Mouse (Mus musculus): ENCODE measurements around the gene Stt3b.

Gene Stt3b

GRCm38 (mm10) chr9:115271556-115271955, 38.7 kb downstream of the Stt3b start:
- no peak for DNase-seq (ENCODE audit: low read depth)

GRCm38 (mm10) chr9:115261896-115262295, 48.3 kb downstream of the Stt3b start:
- DNase-seq (ENCODE audit: low read depth): no peak

- DNase-seq (ENCODE audit: low read depth): peak; percentile 22
These were observed 48.8 kb downstream of the Stt3b start for GRCm38 (mm10) chr9:115261456-115261855.

- DNase-seq (ENCODE audit: low read depth): no peak
These were observed 49.8 kb downstream of the Stt3b start for GRCm38 (mm10) chr9:115260464-115260863.

GRCm38 (mm10) chr9:115259866-115260265, 50.4 kb downstream of the Stt3b start:
- DNase-seq (ENCODE audit: low read depth): no peak

GRCm38 (mm10) chr9:115257733-115258286, 52.4 kb downstream of the Stt3b start:
- DNase-seq (ENCODE audit: low read depth): no peak

GRCm38 (mm10) chr9:115249145-115249544, 61.1 kb downstream of the Stt3b start:
- DNase-seq (ENCODE audit: low read depth): no peak

- no peak for DNase-seq (ENCODE audit: low read depth)
These were observed 65.1 kb downstream of the Stt3b start for GRCm38 (mm10) chr9:115245092-115245491.

- no peak for DNase-seq (ENCODE audit: low read depth)
These were observed 66.6 kb downstream of the Stt3b start for GRCm38 (mm10) chr9:115243630-115244029.

GRCm38 (mm10) chr9:115239861-115240260, 70.4 kb downstream of the Stt3b start:
- no peak for DNase-seq (ENCODE audit: low read depth)

GRCm38 (mm10) chr9:115237943-115238342, 72.3 kb downstream of the Stt3b start:
- DNase-seq (ENCODE audit: low read depth): no peak

- DNase-seq (ENCODE audit: low read depth): no peak
These were observed 73.8 kb downstream of the Stt3b start for GRCm38 (mm10) chr9:115236352-115236841.

- no peak for DNase-seq (ENCODE audit: low read depth)
These were observed 75.7 kb downstream of the Stt3b start for GRCm38 (mm10) chr9:115234561-115234960.

GRCm38 (mm10) chr9:115233721-115234120, 76.5 kb downstream of the Stt3b start:
- no peak for DNase-seq (ENCODE audit: low read depth)

- DNase-seq (ENCODE audit: low read depth): no peak
These were observed 78.7 kb downstream of the Stt3b start for GRCm38 (mm10) chr9:115231476-115231875.

GRCm38 (mm10) chr9:115230141-115230540, 80.1 kb downstream of the Stt3b start:
- DNase-seq (ENCODE audit: low read depth): no peak

- DNase-seq (ENCODE audit: low read depth): no peak
These were observed 80.5 kb downstream of the Stt3b start for GRCm38 (mm10) chr9:115229676-115230075.

GRCm38 (mm10) chr9:115229145-115229544, 81.1 kb downstream of the Stt3b start:
- DNase-seq (ENCODE audit: low read depth): no peak

- no peak for DNase-seq (ENCODE audit: low read depth)
These were observed 85.4 kb downstream of the Stt3b start for GRCm38 (mm10) chr9:115224744-115225354.

GRCm38 (mm10) chr9:115221265-115221664, 89.0 kb downstream of the Stt3b start:
- no peak for DNase-seq (ENCODE audit: low read depth)

GRCm38 (mm10) chr9:115220466-115220865, 89.8 kb downstream of the Stt3b start:
- no peak for DNase-seq (ENCODE audit: low read depth)

GRCm38 (mm10) chr9:115217984-115218383, 92.2 kb downstream of the Stt3b start:
- DNase-seq (ENCODE audit: low read depth): no peak

- DNase-seq (ENCODE audit: low read depth): no peak
These were observed 94.2 kb downstream of the Stt3b start for GRCm38 (mm10) chr9:115215830-115216701.

All from naive thymus-derived CD4-positive, alpha-beta T cell, adult 2 months (primary cell).